Mouse (Mus musculus): ENCODE measurements at regions not wholly inside any gene's neighbourhood (a gene's known extent, or its start where the extent isn't known, plus 50 kb on each side); places are given as distances from the start of the nearest gene placed in this dataset.

DNA sequence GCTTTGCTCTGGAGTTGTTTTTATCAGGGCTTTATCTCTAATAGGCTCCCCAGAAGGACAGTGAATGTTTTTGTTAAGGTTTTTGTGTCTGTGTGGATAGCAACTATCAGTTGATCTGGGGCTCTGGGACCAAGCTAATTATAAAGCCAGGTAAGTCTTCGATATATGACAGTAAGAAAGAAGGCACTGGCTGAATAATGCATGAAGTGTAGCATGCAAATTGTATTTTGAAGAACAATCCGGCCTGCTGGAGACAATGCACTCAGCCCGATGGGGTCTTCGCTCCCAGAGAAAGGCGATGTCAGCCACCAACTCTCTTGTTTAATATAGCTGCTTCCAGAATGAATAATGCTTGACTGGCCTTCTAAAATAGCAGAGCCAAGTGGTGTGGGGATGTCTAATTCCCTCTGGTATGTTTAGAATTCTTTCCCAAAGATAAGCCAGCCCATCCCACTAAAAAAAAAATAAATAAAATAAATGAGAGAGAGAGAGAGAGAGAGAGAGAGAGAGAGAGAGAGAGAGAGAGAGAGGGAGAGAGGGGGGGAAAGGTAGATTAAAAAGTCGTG is 68.6 kb downstream of the Dad1 start:
- peak; percentile 27 for DNase-seq (ENCODE audit: low spot score)

- no peak for DNase-seq (ENCODE audit: low spot score)
Measured at GRCm38 (mm10) chr14:54183873-54184272, 70.0 kb downstream of the Dad1 start.

DNA sequence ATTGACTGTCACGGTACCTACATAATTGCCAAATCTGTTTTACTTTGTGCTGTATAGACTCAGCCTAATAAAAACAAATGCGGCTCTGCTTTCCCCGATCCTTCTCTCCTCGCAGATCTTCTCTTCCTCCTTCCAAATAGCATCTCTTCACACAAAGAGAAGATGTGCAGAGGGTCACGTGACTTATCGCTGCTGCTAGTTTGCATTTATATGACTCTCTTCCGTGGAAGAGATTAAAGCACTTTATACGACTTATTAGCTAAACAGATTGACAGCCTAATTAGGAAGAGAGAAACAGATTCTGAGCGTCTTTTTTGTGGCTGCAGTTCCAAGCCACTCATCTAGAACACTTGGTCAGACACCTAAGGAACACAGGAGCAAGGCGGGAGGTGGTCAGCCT is 71.1 kb downstream of the Dad1 start:
- no peak for DNase-seq (ENCODE audit: low spot score)

DNA sequence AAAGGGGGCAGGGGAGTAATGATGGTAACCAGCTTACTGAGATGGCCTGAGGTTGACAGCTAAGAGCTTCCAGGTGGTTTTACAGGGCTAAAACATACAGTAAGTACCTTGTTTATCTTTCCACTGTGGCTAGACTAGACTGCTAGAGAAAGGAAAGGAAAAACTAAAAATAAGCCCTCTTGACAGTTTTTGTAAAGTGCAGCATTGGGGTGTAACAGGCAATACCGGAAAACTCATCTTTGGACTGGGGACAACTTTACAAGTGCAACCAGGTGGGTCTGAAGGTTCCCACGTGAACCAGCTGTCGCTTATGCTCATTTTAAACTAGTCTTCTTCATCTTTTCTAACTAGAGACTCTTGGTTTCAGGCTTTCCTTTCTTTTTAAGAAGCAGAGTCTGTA is 72.6 kb downstream of the Dad1 start:
- no peak for DNase-seq (ENCODE audit: low spot score)

- no peak for DNase-seq (ENCODE audit: low spot score)
Measured at GRCm38 (mm10) chr14:54180754-54181153, 73.2 kb downstream of the Dad1 start.

- DNase-seq (ENCODE audit: low spot score): no peak
Measured at GRCm38 (mm10) chr14:54180271-54180670, 73.6 kb downstream of the Dad1 start.

- no peak for DNase-seq (ENCODE audit: low spot score)
Measured at GRCm38 (mm10) chr14:54178856-54179255, 75.0 kb downstream of the Dad1 start.

DNA sequence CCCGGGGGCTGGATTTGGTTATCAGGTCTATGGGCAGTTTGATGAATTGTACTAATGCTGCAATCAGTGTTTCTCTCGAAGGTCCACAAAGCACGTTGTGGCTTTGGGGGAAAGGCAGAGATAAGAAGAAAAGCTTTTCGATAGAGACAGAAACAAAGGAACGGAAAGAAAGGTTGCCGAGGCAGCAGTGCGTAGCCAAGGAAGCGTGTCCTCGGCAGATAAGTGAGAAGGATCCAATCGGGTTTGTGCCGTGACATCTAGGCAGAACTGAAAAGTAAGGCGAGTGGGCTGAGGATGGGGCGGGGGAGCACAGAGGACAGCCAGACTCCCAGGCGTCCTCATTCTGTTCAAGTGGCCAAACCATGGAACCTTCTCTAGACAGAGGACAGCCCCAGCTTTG is 77.4 kb downstream of the Dad1 start:
- DNase-seq (ENCODE audit: low spot score): no peak

DNA sequence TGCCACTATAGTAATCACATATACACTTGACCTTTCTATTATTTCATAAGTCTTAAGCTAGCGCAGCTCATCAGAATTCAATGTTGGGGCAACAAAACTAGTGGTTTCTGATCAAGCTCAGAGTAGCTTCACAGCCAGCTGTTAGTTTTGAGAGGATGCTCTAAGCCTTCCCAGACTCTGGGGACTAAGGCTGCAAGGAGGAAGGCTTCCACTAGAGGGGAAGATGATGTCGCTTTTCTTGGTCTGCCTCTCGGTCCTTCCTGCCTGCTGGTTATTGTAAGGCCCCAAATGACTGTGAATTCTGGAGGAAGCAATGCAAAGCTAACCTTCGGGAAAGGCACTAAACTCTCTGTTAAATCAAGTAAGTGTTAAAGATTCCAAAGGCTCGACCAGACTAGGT is 78.4 kb downstream of the Dad1 start:
- DNase-seq (ENCODE audit: low spot score): no peak

DNA sequence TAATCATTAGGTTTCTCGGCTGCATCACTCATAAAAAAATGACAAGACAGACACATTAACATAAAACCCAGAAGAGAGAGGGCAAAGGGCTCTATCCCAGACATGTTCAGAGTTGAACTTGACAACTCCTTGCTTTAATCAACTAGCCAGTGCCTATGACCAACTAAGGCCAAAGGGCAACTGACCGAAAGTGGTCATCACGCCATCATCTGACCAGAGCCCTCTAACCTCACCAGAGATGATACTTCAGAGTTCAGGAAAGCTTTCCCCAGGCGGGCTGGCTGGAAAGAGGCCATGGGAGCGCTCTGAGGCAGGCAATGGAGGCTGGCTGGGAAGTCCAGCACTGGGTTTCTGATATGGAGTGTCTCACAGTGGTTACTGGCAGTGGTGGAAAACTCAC is 80.6 kb downstream of the Dad1 start:
- DNase-seq (ENCODE audit: low spot score): no peak

DNA sequence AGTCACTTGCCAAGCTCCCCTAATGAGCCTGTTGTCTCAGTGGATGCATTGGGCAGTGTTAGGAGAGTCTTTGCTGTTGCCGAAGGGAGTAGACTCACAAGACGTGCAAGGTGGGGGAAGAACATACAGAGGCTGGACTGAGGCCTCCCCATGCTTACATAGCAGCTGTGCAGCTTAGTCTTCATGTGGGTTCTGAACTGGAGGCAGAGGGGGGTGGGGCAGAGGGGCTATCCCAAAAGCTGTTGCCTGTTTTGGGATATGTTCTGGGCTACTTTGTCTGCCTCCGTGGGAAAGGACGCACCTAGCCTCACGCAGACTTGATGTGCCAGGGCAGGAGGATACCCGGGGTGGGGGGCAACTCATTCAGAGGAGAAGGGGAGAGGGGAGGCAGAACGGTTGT is 84.7 kb downstream of the Dad1 start:
- DNase-seq (ENCODE audit: low spot score): no peak

- no peak for DNase-seq (ENCODE audit: low spot score)
Measured at GRCm38 (mm10) chr14:54168414-54168931, 85.4 kb downstream of the Dad1 start.

DNA sequence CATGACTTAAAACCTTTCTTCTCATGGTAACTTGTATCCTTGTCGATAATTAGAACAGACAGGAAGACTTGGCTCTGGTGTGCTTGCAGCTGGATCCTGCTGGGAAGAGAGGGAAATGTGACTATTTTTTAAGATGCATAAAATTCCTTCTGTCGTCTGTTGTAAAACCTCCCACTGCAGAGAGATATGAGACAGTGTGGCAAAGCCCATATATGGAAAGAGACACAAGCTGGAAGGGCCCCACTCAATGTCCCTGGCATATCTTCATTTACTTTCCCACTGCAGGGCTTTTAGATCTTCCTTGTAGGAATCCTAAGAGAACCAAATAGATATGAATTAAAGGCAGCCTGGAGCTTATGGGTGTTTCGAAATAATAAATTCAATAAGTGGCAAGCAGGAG is 87.8 kb downstream of the Dad1 start:
- DNase-seq (ENCODE audit: low spot score): no peak

DNA sequence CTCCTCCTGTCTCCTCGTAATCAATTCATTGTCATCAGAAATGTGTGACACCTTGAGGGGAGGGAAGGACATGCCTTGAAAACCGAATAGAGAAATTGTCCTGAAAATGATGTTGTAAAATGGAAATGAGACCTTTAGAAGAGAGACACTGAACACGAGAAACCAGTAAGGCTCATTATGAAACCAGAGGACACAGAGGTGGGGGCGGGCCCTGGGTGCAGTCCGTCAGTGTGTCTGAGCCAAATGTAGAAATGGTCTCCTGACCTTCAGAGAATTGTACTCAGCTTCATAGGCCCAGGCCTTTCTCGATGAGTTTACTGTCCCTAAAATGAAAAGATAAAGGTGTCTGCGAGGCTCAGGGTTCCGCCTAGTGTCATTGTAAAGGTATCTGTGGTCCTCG is 89.0 kb downstream of the Dad1 start:
- no peak for DNase-seq (ENCODE audit: low spot score)

GRCm38 (mm10) chr14:54161916-54162315 is 92.0 kb downstream of the Dad1 start:
- no peak for DNase-seq (ENCODE audit: low spot score)

DNA sequence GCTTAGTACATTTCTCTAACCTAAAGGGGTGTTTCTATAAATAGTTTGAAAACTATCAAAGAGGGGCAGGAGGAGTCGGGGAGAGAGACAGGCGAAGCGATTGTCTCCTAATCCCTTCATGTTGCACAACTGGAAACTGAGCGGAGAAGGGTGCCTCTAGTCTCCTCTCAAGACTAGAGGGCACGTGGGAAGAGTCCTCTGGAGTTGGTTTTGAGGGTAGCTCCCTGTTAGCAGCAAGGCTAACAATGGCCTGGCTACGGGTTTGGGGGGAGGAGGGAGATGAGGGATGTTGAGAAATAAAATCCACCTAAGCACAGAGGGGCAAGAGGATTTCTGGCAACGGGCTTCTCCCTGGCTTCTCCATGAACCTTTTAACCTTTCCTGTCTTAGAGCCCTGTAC is 92.7 kb downstream of the Dad1 start:
- DNase-seq (ENCODE audit: low spot score): no peak

- no peak for DNase-seq (ENCODE audit: low spot score)
Measured at GRCm38 (mm10) chr14:54159816-54160215, 94.1 kb downstream of the Dad1 start.

DNA sequence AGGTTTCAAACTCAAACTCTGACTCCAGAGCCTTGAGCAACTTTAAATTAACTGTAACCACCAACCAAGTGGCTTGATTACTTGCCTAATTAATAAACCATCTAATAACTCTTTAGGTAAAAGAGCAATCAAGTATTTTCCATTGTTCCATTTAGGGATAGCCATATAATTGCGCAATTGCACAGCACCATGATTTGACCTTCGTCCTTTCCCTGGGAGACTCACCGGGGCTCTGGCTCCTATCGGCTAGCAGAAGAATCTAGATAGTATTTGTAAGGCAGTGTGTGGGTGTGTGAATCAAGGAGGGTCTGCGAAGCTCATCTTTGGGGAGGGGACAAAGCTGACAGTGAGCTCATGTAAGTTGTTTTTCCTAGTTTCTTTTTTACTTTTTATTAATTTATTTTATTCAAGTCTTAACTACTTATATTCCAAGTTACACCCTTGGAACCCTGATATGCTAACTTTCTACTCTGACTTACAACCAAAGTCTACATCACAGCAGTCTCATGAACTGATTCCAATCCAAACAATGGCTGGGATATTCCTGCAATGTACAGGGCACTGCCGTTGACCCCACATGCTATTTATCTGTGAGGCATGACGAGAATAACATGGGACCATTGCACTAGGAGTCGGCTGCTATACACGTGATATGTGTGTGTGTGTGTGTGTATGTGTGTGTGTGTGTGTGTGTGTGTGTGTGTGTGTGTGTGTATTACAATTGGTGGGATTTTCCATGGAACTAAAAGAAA is 95.5 kb downstream of the Dad1 start:
- DNase-seq (ENCODE audit: low spot score): no peak

GRCm38 (mm10) chr14:54156536-54156935 is 97.4 kb downstream of the Dad1 start:
- no peak for DNase-seq (ENCODE audit: low spot score)

DNA sequence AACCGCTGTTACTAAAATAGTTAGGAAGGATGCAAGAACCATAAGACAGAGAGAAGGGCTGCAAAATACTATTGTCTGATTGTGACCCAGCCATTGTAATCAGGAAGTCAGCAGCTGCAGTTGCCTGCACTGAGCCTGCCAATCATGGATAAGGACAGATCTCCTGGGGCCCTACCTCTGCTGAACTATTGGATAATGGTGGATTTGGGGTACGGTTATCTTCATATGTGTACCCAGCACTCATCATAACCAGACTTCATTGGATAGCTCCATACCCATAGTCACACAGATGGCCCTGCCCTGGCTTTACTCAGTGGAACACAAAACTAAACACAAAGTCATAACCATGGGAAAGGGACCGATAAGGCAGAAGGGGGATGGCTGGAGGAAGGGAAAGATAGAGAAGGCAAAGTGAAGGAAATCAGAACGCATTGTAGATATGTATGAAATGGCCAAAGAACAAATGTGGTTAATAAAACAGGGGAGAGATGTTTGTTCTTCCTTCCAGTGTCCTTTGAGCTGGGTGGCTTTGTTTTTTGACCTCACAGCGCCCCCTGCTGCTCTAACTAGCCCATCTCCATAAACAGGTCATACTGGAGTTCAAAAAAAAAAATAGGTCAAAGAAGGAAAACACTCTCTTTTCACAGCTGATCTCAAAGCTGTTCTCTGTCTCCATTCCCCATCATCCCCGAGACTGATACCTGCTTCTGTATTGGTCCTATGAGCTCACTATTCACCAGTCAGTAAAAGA is 101.2 kb downstream of the Dad1 start:
- peak; percentile 74 for DNase-seq (ENCODE audit: low spot score)

GRCm38 (mm10) chr14:54151921-54152320 is 102.0 kb downstream of the Dad1 start:
- no peak for DNase-seq (ENCODE audit: low spot score)

- no peak for DNase-seq (ENCODE audit: low spot score)
Measured at GRCm38 (mm10) chr14:54151272-54151671, 102.6 kb downstream of the Dad1 start.

DNA sequence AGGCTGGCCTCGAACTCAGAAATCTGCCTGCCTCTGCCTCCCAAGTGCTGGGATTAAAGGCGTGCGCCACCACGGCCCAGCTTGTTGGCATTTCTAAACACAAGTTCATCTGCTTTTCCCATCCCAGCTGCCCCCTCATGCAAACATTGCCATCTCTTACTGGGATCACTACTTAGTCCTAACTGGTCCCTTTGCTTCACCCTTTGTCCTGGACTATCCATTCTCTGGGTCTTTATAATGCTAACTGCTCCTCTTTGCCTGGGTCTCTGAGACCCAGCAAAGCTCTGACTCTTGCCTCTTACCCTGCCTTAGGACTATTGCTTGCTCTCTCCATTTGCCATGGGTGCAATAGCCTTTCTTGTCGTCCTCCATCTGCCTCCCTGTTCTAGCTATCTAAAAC is 103.7 kb downstream of the Dad1 start:
- no peak for DNase-seq (ENCODE audit: low spot score)
